Mouse (Mus musculus) heart, embryonic 16.5 days (tissue): ENCODE data around the gene Ankrd63. TPM values are rescaled to one million over a fixed set of nuclear protein-coding genes. Genes with fewer than 3 reads are reported as not detected.

Experiments
- ATAC-seq: fragments of 200-750 bp; cut with Nextera tagmentation; replicated peaks from 2 replicates; pipeline ENCODE4 v1.8.0; 2017; ENCODE audit warnings: moderate number of reproducible peaks; ENCODE audit not compliant: insufficient read depth, low FRiP score; ENCODE audit errors: extremely low read depth
- H3K27ac ChIP-seq: fragments of 300-500 bp; sonication (generic); 2 replicates; pipeline ENCODE4 v1.5.1; 2014; ENCODE audit warnings: mild to moderate bottlenecking, low read length, control low read depth, moderate library complexity
- H3K27me3 ChIP-seq: fragments of 300-500 bp; sonication (generic); 2 replicates; pipeline ENCODE4 v1.6.1; 2014; ENCODE audit warnings: low read length, mixed read lengths; ENCODE audit not compliant: control insufficient read depth, insufficient read depth
- H3K36me3 ChIP-seq: fragments of 300-500 bp; sonication (generic); 2 replicates; pipeline ENCODE4 v1.6.1; 2014; ENCODE audit not compliant: control insufficient read depth, insufficient read depth
- H3K4me1 ChIP-seq: fragments of 300-500 bp; sonication (generic); 2 replicates; pipeline ENCODE4 v1.6.1; 2014; ENCODE audit warnings: low read length, mixed read lengths; ENCODE audit not compliant: control insufficient read depth, insufficient read depth
- H3K4me2 ChIP-seq: fragments of 300-500 bp; sonication (generic); 2 replicates; pipeline ENCODE4 v1.6.1; 2014; ENCODE audit warnings: low read depth, mild to moderate bottlenecking, control low read depth, low read length
- H3K4me3 ChIP-seq: fragments of 300-500 bp; sonication (generic); 2 replicates; pipeline ENCODE4 v1.5.1; 2014; ENCODE audit warnings: mild to moderate bottlenecking, control low read depth, low read length
- H3K9ac ChIP-seq: fragments of 300-500 bp; sonication (generic); 2 replicates; pipeline ENCODE4 v1.6.1; 2014; ENCODE audit warnings: low read length, control low read depth
- H3K9me3 ChIP-seq: fragments of 300-500 bp; sonication (generic); replicated peaks from 2 replicates; pipeline ENCODE4 v1.6.1; 2016; ENCODE audit warnings: low read length; ENCODE audit not compliant: control insufficient read depth
- WGBS: fragments of 180-500 bp; shearing (Covaris S2); extraction: QIAGEN DNeasy Blood & Tissue Kit; methylation state at CpG from one replicate; pipeline ENCODE4 v1.1.7; 2014; 5-methylcytosine and 5-hydroxymethylcytosine counted together
- polyA plus RNA-seq: library from polyadenylated mRNA; unstranded; fragments of >200 nt; fragmentation: Nextera tagmentation; extraction: Ambion mirVana; gene quantifications from 2 replicates; pipeline ENCODE4 v1.2.1, GENCODE M21; 2015

Gene Ankrd63
- 2.8 and 3.1 TPM in 2 replicates for polyA plus RNA-seq

DNA sequence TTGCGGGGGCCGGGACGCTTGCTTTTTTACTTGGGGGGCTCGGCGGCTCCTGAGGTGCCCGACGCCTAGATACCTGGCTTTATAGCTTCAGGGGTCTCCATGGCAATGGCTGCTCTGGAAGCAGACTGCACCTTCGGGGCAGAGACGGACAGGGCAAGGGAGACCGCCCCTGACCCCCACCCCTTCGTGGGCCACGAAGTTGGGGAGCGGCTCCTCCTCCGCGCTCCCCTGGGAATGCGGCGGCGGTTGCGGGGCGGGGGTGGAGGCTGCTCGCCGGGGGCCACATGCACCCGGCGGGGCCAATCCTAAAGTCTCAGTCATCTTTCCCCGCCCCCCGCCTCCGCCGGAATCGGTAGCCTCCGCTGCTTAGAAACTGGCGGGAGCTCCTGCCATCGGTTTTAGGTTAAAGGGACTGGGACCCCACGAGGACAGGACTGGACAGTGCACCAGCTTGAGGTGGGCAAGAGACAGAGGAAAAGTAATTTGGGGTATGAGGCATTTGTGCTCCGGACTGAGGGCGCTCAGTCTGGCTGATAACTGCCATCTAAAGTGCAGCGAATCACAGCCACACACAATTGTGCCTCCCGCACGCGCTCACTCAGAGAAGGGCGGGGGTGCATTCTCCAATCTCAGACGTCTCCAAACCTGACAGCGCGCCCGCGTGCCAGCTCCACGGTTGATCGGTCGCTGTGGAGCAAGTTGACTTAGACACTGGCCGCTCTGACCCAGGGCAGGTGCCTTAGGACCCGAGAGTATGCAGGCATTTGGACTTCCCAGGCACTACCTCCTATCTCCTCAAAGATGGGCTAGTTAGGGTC is at the start of gene Ankrd63:
Ankrd63 (minus strand) TSS at position 51 of the 818 bp plus-strand sequence.
- Histone ChIP-seq H3K9me3 (no peaks in the 10 kb centered on the region), H3K27ac (peak within 1 kb of the TSS; percentile 74), H3K9ac (peak within 1 kb of the TSS; percentile 77), H3K27me3 (peaks cover 49% of the 10 kb centered on the region), H3K4me3 (peak within 1 kb of the TSS; percentile 65), H3K36me3 (no peaks in the 10 kb centered on the region), H3K4me2 (peak within 1 kb of the TSS; percentile 80), H3K4me1 (peaks cover 54% of the 10 kb centered on the region)
- ATAC-seq, result no peak
- WGBS, result 4% methylated on average over 50 of the region's 50 CpGs

DNA sequence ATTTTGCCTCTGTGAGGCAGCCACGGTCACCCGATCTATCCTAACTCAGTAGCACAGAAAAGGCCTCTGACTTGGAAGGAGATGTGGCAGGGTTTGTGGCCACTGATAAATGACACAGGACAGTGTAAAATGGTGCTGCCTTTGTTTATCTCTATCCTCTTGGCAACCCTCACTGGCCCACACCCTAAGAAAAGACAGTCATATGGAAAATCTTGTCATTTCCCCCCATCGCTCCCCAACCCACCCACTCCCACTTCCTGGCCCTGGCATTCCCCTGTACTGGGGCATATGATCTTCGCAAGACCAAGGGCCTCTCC is 49.0 kb upstream of the Ankrd63 start:
- Histone ChIP-seq H3K9me3 (no peaks in the 10 kb centered on the region), H3K27ac (peak overlapping the region; percentile 93), H3K4me2 (no peak overlapping the region), H3K27me3 (no peaks in the 10 kb centered on the region), H3K36me3 (peaks cover 3% of the 10 kb centered on the region), H3K4me3 (no peak overlapping the region), H3K4me1 (peaks cover 51% of the 10 kb centered on the region), H3K9ac (peak overlapping the region; percentile 57)
- no peak for ATAC-seq
- WGBS, result 51% methylated on average over 4 of the region's 4 CpGs

DNA sequence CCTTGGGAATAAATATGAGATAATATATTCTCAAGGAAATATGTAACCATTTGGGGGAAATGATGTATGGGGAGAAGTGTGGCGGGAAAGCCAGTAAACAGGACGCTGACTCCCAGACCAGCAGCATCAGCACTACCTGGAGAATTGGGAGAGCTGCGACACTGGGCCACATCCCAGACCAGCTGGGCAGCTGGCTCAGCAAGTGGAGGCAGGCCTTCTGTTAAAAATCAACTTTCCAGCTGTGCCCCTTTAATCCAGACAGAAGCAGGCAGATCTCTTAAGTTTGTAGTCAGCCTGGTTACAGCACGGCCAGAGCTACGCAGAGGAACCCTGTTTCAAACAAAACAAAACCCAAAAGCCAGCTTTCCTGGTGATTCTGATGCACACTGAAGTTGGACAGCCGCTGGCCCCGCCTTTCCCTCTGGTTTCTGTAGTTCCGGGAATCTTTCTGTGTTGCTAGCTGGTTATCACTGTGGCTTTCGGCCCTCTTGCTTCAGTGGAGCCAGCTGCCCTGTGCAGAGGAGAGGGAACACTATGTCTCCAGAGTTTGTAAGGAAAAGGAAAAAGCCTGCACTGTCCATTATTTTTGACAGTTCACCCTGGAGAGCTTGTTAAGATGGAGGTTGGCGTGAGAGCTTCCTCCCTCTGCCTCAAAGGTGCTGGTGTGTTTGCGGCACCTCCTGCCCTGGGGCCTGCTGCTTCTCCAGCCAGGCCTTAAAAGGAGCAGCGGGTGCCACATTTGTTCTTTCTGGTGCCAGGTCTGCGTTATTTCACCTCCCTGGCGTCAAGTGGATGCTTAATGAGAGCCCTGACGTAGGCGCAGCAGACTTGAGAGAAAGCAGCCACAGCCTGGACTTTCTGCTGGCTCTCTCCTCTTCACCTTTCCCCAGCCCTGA is 48.4 kb upstream of the Ankrd63 start:
- H3K4me2 ChIP-seq, result peak overlapping the region; percentile 19

DNA sequence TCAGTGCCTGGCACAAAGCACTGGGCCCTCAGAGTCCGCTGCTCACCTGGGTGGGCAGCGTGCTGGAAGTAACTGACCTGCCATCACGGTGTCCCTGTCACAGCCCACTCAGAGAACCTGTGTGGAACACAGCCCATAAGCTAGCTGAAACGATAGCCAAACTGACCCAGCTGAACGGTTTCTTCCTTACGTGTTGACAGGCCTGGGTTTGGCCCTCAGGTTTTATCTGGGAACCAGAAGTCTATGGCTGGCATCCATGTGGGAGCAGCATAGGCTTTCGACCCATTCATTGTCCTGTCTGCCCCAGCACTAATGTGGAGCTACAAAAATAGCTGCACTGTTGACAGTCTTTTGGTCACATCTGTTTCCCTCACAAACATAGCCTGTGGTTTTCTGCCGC is 46.7 kb upstream of the Ankrd63 start:
- H3K4me1 ChIP-seq, result peaks cover 59% of the 10 kb centered on the region
- WGBS, result 33% methylated on average over 8 of the region's 8 CpGs
- H3K9me3 ChIP-seq, result no peaks in the 10 kb centered on the region
- H3K9ac ChIP-seq, result peak overlapping the region; percentile 65
- H3K27me3 ChIP-seq, result no peaks in the 10 kb centered on the region
- H3K4me2 ChIP-seq, result peak overlapping the region; percentile 45
- H3K36me3 ChIP-seq, result peaks cover 3% of the 10 kb centered on the region
- peak; percentile 68 for ATAC-seq
- peak overlapping the region; percentile 82 for H3K27ac ChIP-seq
- H3K4me3 ChIP-seq, result 0 out of 2 replicates have a peak overlapping the region, but pooled peaks have one; percentile 0

More for the DNA sequence above, 48.4 kb upstream of the Ankrd63 start:
- peaks cover 3% of the 10 kb centered on the region for H3K36me3 ChIP-seq
- WGBS, result 39% methylated on average over 16 of the region's 16 CpGs
- no peaks in the 10 kb centered on the region for H3K9me3 ChIP-seq
- H3K4me1 ChIP-seq, result peaks cover 57% of the 10 kb centered on the region
- no peaks in the 10 kb centered on the region for H3K27me3 ChIP-seq
- peak overlapping the region; percentile 57 for H3K9ac ChIP-seq
- H3K27ac ChIP-seq, result peak overlapping the region; percentile 93
- peak; percentile 30; the same call in 1 of the 2 replicates for ATAC-seq
- no peak overlapping the region for H3K4me3 ChIP-seq

DNA sequence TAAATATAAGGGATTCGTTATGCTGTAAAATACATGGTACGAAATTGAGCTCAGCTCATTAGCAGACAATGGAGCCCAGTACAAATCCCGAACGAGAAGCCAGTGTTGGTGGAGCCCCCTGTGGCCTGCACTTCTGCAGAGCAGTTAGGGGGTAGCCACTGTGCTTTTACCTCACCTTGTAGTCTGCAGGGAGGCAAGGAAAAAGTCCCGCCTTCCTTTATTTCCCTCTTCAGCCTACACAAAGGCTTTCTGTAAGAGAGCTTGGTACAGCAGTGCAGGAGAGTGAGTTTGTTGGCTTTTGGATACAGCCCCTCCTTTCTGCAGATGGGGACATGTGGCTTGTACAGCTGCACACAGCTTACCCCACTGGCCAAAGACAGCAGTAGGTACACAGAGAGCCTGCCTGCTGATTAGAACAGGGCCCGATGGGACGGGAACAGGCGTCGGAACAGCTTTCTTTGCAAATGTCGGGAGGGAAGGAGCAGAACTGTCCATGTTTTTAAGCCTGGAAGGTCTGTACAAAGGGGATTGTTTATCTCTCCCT is 45.6 kb upstream of the Ankrd63 start:
- Histone ChIP-seq H3K4me1 (peaks cover 65% of the 10 kb centered on the region), H3K9ac (peak overlapping the region; percentile 65), H3K27ac (peak overlapping the region; percentile 82), H3K36me3 (peaks cover 3% of the 10 kb centered on the region), H3K4me2 (peak overlapping the region; percentile 45), H3K27me3 (peaks cover under 1% of the 10 kb centered on the region; the same call in 1 of the 2 replicates), H3K9me3 (no peaks in the 10 kb centered on the region), H3K4me3 (peak overlapping the region; percentile 4)
- ATAC-seq, result no peak
- 50% methylated on average over 10 of the region's 10 CpGs for WGBS

DNA sequence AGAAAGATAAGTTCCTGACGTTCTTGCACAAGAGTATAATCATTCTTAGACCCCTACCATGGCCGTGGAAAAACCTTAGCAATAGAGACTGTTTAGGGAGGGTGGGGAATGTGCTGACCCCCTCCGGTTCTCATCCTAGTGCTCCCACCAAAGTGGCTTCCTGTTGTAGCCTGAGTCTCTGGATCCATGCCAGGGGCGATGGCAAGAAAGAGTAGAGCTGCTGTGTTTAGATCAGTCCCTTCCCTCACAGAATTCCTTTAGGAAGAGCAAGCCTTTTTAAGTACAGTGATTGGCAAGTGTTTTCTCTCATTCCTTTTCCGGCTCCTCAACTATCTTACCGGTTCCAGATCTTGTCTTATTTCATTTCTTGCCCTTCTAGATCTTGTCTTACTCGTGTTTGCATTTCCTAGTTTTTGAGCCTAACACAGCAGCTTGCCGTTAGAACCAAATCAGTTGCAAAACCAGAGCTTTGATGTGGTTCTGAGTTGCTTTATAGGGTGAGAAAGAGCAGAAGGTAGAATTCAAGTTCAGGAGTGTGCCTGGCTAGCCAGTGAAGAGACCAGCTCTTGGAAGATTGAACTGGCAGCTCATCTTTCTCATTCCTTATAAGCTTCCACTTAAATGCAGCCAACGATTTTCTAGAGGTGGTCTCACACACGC is 43.7 kb upstream of the Ankrd63 start:
- Histone ChIP-seq H3K4me3 (peak overlapping the region; percentile 82), H3K9ac (peak overlapping the region; percentile 97), H3K27me3 (peaks cover 2% of the 10 kb centered on the region; the same call in 1 of the 2 replicates), H3K36me3 (peaks cover 3% of the 10 kb centered on the region), H3K9me3 (no peaks in the 10 kb centered on the region), H3K4me1 (peaks cover 57% of the 10 kb centered on the region), H3K4me2 (peak overlapping the region; percentile 93), H3K27ac (peak overlapping the region; percentile 87)
- no peak for ATAC-seq
- 13% methylated on average over 10 of the region's 10 CpGs for WGBS

DNA sequence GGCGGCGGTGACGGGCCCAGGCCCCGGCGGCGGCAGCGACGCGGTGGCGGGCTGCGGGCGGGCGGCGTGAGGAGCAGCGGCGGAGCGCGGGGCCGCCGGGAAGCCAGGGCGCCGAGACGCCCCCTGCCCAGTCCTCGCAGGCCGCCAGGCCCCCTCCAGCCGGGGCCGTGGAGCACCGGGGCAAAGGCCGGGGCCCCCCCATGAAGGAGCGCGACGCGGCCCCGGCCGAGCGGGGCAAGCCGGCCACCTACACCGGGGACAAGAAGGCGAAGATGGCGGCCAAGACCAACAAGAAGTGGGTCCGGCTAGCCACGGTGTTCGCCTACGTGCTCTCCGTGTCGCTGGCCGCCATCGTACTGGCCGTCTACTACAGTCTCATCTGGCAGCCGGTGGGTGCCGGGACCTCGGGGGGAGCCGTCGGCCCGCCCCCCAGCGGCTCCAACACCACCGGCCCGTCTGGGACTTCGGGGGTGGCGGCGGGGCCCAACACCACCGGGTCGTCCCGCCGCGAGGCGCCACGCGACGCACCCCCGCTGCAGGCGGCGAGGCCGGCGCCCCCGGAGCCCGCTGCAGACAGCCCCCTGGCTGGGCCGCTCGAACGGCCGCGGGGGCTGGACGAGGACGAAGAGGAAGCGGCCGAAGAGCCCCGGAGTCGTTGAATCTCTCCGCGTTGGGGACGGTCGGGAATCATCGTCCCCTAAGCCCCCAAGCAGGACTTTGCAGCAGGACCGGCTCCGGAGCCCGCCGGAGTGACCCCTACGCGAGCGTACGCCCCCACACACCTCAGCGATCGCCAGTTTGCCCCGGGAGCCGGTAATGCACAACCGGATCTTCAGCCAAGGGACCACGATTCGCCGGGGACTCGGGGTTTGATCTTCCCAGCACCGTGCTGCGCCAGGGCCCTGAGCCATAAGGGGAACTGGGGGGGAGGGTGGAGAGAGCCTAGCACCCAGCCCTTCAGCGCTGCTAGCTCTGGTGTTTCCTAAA is 42.4 kb upstream of the Ankrd63 start:
- Histone ChIP-seq H3K27me3 (peaks cover 2% of the 10 kb centered on the region; the same call in 1 of the 2 replicates), H3K9me3 (no peaks in the 10 kb centered on the region), H3K36me3 (peaks cover 3% of the 10 kb centered on the region), H3K4me2 (peak overlapping the region; percentile 93), H3K27ac (peak overlapping the region; percentile 87), H3K4me3 (peak overlapping the region; percentile 82), H3K4me1 (peaks cover 44% of the 10 kb centered on the region), H3K9ac (peak overlapping the region; percentile 97)
- ATAC-seq, result peak; percentile 10
- under 1% methylated on average over 101 of the region's 113 CpGs for WGBS
